Mouse (Mus musculus) CH12.LX (cell line): ENCODE results near the gene Scaf4.

ENCODE experiments used
- BHLHE40 ChIP-seq: IDR thresholded peaks from 2 replicates; pipeline ENCODE4 v1.6.1; 2011; ENCODE audit warnings: mild to moderate bottlenecking, low read depth, low read length, improper control_type of control experiment
- CTCF ChIP-seq, 2 experiments: IDR thresholded peaks in 1 of 2; conservative IDR thresholded peaks in 1 of 2; 2 replicates each; pipeline ENCODE4 v1.5.1; 2011 to 2012; ENCODE audit warnings: low read depth in 2 of 2, low read length in 2 of 2, improper control_type of control experiment in 1 of 2, inconsistent platforms in 1 of 2, mild to moderate bottlenecking in 1 of 2, moderate library complexity in 1 of 2
- EP300 ChIP-seq: IDR thresholded peaks from 2 replicates; pipeline ENCODE4 v1.6.1; 2011; ENCODE audit warnings: low read length, improper control_type of control experiment
- JUND ChIP-seq: conservative IDR thresholded peaks from 2 replicates; pipeline ENCODE4 v1.6.1; 2011; ENCODE audit warnings: low read depth, low read length, improper control_type of control experiment
- MAX ChIP-seq: IDR thresholded peaks from 2 replicates; pipeline ENCODE4 v1.6.1; 2011; ENCODE audit warnings: low read length, improper control_type of control experiment
- MAZ ChIP-seq: IDR thresholded peaks from 2 replicates; pipeline ENCODE4 v1.6.1; 2012; ENCODE audit warnings: low read depth, mild to moderate bottlenecking, inconsistent platforms, low read length, improper control_type of control experiment, moderate library complexity
- MXI1 ChIP-seq: IDR thresholded peaks from 2 replicates; pipeline ENCODE4 v1.6.1; 2011; ENCODE audit warnings: mild to moderate bottlenecking, low read depth, low read length, improper control_type of control experiment
- POLR2A ChIP-seq: IDR thresholded peaks from 2 replicates; pipeline ENCODE4 v1.6.1; 2011; ENCODE audit warnings: low read depth, mild to moderate bottlenecking, improper control_type of control experiment, low read length

GRCm38 (mm10) chr16:90235188-90235587 lies 49.1 kb downstream of the Scaf4 start:
- TF ChIP-seq MXI1: no peak
- no peak for TF ChIP-seq BHLHE40
- TF ChIP-seq EP300: no peak
- no peak for TF ChIP-seq MAZ
- no peak for TF ChIP-seq JUND
- TF ChIP-seq MAX: no peak
- TF ChIP-seq CTCF (conservative IDR thresholded peaks at IDR 0.05 in 1 of 2, IDR thresholded peaks at IDR 0.05 in 1 of 2; ENCODE audit: low read depth in 2 of 2, low read length in 2 of 2): no peak
- no peak for TF ChIP-seq POLR2A
